Mouse (Mus musculus) heart, adult 2 months (tissue): ENCODE measurements around the gene Acadvl.

Experiments
- CTCF ChIP-seq: fragments of 200-600 bp; IDR thresholded peaks from 2 replicates; pipeline ENCODE4 v1.8.1; 2022; ENCODE audit warnings: antibody characterized with exemption, mild to moderate bottlenecking, moderate library complexity
- EP300 ChIP-seq: fragments of 200-500 bp; IDR thresholded peaks from 2 replicates; pipeline ENCODE4 v1.6.1; 2011; ENCODE audit warnings: low read depth, low read length, control low read depth; ENCODE audit not compliant: insufficient read depth
- POLR2A ChIP-seq: fragments of 200-500 bp; IDR thresholded peaks from 2 replicates; pipeline ENCODE4 v1.6.1; 2011; ENCODE audit warnings: mild to moderate bottlenecking, low read depth, low read length, control low read depth; ENCODE audit not compliant: insufficient read depth

- TF ChIP-seq CTCF: no peak
- no peak for TF ChIP-seq POLR2A
- TF ChIP-seq EP300: no peak
Measured at GRCm38 (mm10) chr11:70028401-70029129, 13.4 kb upstream of the Acadvl start.
